Mouse (Mus musculus) forebrain, embryonic 15.5 days (tissue): ENCODE data around the gene Hist1h3g. TPM values are rescaled to one million over a fixed set of nuclear protein-coding genes. Genes with fewer than 3 reads are reported as not detected.
"Not testable (repeated sequence)": the region's sequence is repeated elsewhere in the genome, so short reads cannot be mapped to it uniquely, and the experiment has no call there.

ENCODE experiments used
- ATAC-seq: fragments of 200-750 bp; cut with Nextera tagmentation; replicated peaks from 2 replicates; pipeline ENCODE4 v1.8.0; 2017; ENCODE audit warnings: mild to moderate bottlenecking, moderate TSS enrichment, moderate library complexity
- H3K27ac ChIP-seq: fragments of 300-500 bp; sonication (generic); replicated peaks from 2 replicates; pipeline ENCODE4 v1.5.1; 2015; ENCODE audit warnings: mild to moderate bottlenecking, inconsistent platforms
- H3K27me3 ChIP-seq: fragments of 300-500 bp; sonication (generic); 2 replicates; pipeline ENCODE4 v1.6.1; 2015; ENCODE audit warnings: inconsistent platforms
- H3K36me3 ChIP-seq: fragments of 300-500 bp; sonication (generic); 2 replicates; pipeline ENCODE4 v1.6.1; 2015; ENCODE audit warnings: mild to moderate bottlenecking, inconsistent platforms
- H3K4me1 ChIP-seq: fragments of 300-500 bp; sonication (generic); 2 replicates; pipeline ENCODE4 v1.6.1; 2015; ENCODE audit warnings: inconsistent platforms
- H3K4me2 ChIP-seq: fragments of 300-500 bp; sonication (generic); replicated peaks from 2 replicates; pipeline ENCODE4 v1.6.1; 2015; ENCODE audit warnings: mild to moderate bottlenecking, inconsistent platforms
- H3K4me3 ChIP-seq: fragments of 300-500 bp; sonication (generic); 2 replicates; pipeline ENCODE4 v1.5.1; 2015; ENCODE audit warnings: mild to moderate bottlenecking, inconsistent platforms
- H3K9ac ChIP-seq: fragments of 300-500 bp; sonication (generic); replicated peaks from 2 replicates; pipeline ENCODE4 v1.6.1; 2015; ENCODE audit warnings: mild to moderate bottlenecking, inconsistent platforms
- H3K9me3 ChIP-seq: fragments of 300-500 bp; sonication (generic); 2 replicates; pipeline ENCODE4 v1.6.1; 2016; ENCODE audit warnings: inconsistent platforms
- WGBS: fragments of 180-500 bp; shearing (Covaris S2); methylation state at CpG from one replicate; pipeline ENCODE4 v1.1.7; 2015; ENCODE audit warnings: mixed read lengths; 5-methylcytosine and 5-hydroxymethylcytosine counted together
- polyA plus RNA-seq: library from polyadenylated mRNA; unstranded; fragments of >200 nt; fragmentation: Nextera tagmentation; extraction: Ambion mirVana; gene quantifications from 2 replicates; pipeline ENCODE4 v1.2.1, GENCODE M21; 2015

Hist1h3g gene
- 2.7 and 3.4 TPM in 2 replicates for polyA plus RNA-seq

DNA sequence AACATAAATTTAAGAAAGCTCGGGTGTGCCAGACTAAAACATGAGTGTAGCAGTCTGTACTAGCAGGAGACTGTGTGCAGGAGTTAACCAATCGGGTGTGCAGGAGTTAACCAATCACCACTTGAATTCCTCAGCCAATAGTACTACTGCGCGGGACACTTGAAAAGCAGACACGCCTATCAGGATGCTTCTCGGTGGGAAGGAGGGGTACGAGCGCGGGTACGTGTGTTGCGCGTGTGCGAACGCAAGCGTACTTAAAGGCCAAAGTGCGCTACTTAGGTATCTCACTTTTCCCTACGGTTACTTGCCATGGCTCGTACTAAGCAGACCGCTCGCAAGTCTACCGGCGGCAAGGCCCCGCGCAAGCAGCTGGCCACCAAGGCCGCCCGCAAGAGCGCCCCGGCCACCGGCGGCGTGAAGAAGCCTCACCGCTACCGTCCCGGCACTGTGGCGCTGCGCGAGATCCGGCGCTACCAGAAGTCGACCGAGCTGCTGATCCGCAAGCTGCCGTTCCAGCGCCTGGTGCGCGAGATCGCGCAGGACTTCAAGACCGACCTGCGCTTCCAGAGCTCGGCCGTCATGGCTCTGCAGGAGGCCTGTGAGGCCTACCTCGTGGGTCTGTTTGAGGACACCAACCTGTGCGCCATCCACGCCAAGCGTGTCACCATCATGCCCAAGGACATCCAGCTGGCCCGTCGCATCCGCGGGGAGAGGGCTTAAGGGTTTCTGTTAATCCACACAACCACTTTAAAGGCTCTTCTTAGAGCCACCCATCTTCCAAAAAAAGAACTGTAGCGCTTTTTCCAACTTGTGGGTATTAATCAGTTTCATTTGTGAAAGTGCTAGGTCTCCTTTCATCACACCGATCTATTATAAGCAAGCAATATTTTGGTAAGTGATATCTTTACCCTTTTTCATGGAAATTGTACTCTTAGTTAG, at the start of gene Hist1h3g:
Hist1h3g (plus strand) TSS at position 286 of the 939 bp plus-strand sequence.
- WGBS, result under 1% methylated on average over 49 of the region's 62 CpGs
- peak within 1 kb of the TSS; percentile 99 for H3K27ac ChIP-seq
- H3K9me3 ChIP-seq, result not testable (repeated sequence)

GRCm38 (mm10) chr13:23488400-23489322, 46.6 kb upstream of the Hist1h3g start, which contains the start of gene Btn2a2:
TSS of gene Btn2a2 (minus strand) at chr13:23488857.
- Histone ChIP-seq H3K27me3 (no peaks in the 10 kb centered on the region), H3K9me3 (no peaks in the 10 kb centered on the region), H3K4me1 (peaks cover 6% of the 10 kb centered on the region), H3K9ac (peak within 1 kb of the TSS; percentile 40; the same call in 1 of the 2 replicates), H3K4me2 (peak within 1 kb of the TSS; percentile 63), H3K4me3 (peak within 1 kb of the TSS; percentile 38), H3K27ac (no peak within 1 kb of the TSS), H3K36me3 (no peaks in the 10 kb centered on the region)
- 9% methylated on average over 14 of the region's 14 CpGs for WGBS
- peak; percentile 99 for ATAC-seq

More for the DNA sequence above, at the start of gene Hist1h3g:
- Histone ChIP-seq H3K9ac (peak within 1 kb of the TSS; percentile 46), H3K4me3 (peak within 1 kb of the TSS; percentile 58), H3K4me2 (peak within 1 kb of the TSS; percentile 82), H3K4me1 (peaks cover 47% of the 10 kb centered on the region)
- ATAC-seq, result peak; percentile 92
- H3K36me3 ChIP-seq, H3K27me3 ChIP-seq: not testable (repeated sequence)

DNA sequence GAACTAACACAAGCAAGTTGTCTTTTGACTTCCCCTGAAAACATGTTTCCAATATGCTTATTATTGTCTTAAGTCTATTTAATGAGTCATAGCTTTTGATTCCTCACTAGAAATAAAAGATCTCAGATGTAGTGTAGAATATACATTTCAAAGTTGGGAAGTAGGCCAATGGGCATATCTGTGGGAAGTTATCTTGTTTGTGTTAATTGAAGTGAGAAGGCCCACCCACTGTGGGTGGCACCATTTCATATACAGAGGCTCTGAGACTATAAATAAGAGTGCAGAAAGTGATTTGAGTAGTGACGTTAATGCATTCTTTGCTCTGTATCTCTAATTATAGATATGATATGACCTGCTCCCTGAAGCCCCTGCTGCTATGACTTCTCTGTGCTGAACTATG, 44.4 kb upstream of the Hist1h3g start:
- ATAC-seq, result no peak
- H3K9ac ChIP-seq, result no peak overlapping the region
- H3K36me3 ChIP-seq, result no peaks in the 10 kb centered on the region
- H3K27ac ChIP-seq, result no peak overlapping the region
- WGBS, result 38% methylated on average over 1 of the region's 1 CpGs
- H3K9me3 ChIP-seq, result no peaks in the 10 kb centered on the region
- H3K4me1 ChIP-seq, result peaks cover 6% of the 10 kb centered on the region
- H3K4me3 ChIP-seq, result no peak overlapping the region
- no peaks in the 10 kb centered on the region for H3K27me3 ChIP-seq
- no peak overlapping the region for H3K4me2 ChIP-seq

DNA sequence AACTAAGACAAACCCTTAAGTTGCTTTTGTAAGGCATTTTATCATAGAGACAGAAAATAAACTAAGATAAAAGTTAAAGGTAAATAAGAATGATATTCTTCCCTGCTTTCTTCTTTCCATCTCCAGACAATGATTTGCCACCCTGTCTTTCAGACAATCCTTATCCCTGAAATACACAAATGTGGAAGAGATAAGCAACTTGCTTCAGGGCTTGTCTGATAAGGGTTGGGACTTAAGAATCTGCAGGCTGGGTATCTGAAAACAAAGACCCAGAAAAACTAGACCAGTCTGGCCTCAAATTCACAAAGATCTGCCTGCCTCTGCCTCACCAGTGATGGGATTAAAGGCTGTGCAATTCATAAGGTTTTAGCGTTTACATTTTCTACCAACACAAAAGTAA, 44.0 kb upstream of the Hist1h3g start:
- Histone ChIP-seq H3K9ac (no peak overlapping the region), H3K4me2 (no peak overlapping the region), H3K4me1 (peaks cover 6% of the 10 kb centered on the region), H3K36me3 (no peaks in the 10 kb centered on the region), H3K9me3 (no peaks in the 10 kb centered on the region), H3K27me3 (no peaks in the 10 kb centered on the region), H3K4me3 (no peak overlapping the region), H3K27ac (no peak overlapping the region)
- no peak for ATAC-seq
- 13% methylated on average over 1 of the region's 1 CpGs for WGBS

DNA sequence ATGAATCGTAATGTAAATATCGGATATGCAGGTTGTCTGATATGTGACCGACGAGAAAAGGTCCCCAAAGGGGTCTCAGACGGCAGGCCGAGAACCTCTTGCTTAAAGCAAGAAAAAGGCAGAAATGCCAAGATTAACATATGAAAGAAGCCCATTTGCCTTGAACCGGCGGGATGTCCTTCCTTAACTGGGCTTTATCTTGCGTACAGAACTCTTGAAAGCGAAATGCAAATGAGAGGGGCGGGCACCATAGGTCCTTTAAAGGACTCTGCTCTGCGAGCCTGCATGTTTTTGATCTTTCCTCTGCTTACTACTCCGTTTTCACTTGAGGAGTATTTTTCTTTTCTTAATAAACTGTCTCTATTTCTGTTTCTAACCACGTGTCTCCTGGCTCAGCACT, 43.2 kb upstream of the Hist1h3g start:
- no peak for ATAC-seq
- Histone ChIP-seq H3K4me3 (peak overlapping the region; percentile 28), H3K27me3 (no peaks in the 10 kb centered on the region), H3K4me1 (peaks cover 6% of the 10 kb centered on the region), H3K36me3 (no peaks in the 10 kb centered on the region), H3K4me2 (peak overlapping the region; percentile 38), H3K27ac (no peak overlapping the region), H3K9me3 (no peaks in the 10 kb centered on the region), H3K9ac (0 out of 2 replicates have a peak overlapping the region, but pooled peaks have one; percentile 29)
- WGBS, result 2% methylated on average over 14 of the region's 14 CpGs

- H3K27me3 ChIP-seq, result no peaks in the 10 kb centered on the region
- ATAC-seq, result no peak
- H3K4me2 ChIP-seq, result no peak overlapping the region
- H3K9ac ChIP-seq, result no peak overlapping the region
- no peaks in the 10 kb centered on the region for H3K36me3 ChIP-seq
- WGBS, result 74% methylated on average over 6 of the region's 6 CpGs
- H3K4me3 ChIP-seq, result no peak overlapping the region
- no peaks in the 10 kb centered on the region for H3K9me3 ChIP-seq
- no peak overlapping the region for H3K27ac ChIP-seq
- H3K4me1 ChIP-seq, result peaks cover 11% of the 10 kb centered on the region
Observed at GRCm38 (mm10) chr13:23495526-23495925, 39.7 kb upstream of the Hist1h3g start.

GRCm38 (mm10) chr13:23497656-23498321, 37.4 kb upstream of the Hist1h3g start:
- Histone ChIP-seq H3K36me3 (no peaks in the 10 kb centered on the region), H3K4me1 (peaks cover 4% of the 10 kb centered on the region; the same call in 1 of the 2 replicates), H3K9me3 (no peaks in the 10 kb centered on the region), H3K4me3 (peak overlapping the region; percentile 22), H3K27me3 (no peaks in the 10 kb centered on the region), H3K27ac (no peak overlapping the region), H3K4me2 (peak overlapping the region; percentile 31), H3K9ac (no peak overlapping the region)
- 6% methylated on average over 19 of the region's 19 CpGs for WGBS
- no peak for ATAC-seq

GRCm38 (mm10) chr13:23498653-23499052, 36.6 kb upstream of the Hist1h3g start:
- H3K27ac ChIP-seq, result no peak overlapping the region
- no peaks in the 10 kb centered on the region for H3K27me3 ChIP-seq
- no peak overlapping the region for H3K9ac ChIP-seq
- peak overlapping the region; percentile 22; the same call in 1 of the 2 replicates for H3K4me3 ChIP-seq
- H3K4me1 ChIP-seq, result peaks cover 4% of the 10 kb centered on the region; the same call in 1 of the 2 replicates
- no peaks in the 10 kb centered on the region for H3K9me3 ChIP-seq
- peak overlapping the region; percentile 31 for H3K4me2 ChIP-seq
- H3K36me3 ChIP-seq, result no peaks in the 10 kb centered on the region
- ATAC-seq, result no peak
- WGBS, result 3% methylated on average over 10 of the region's 10 CpGs

DNA sequence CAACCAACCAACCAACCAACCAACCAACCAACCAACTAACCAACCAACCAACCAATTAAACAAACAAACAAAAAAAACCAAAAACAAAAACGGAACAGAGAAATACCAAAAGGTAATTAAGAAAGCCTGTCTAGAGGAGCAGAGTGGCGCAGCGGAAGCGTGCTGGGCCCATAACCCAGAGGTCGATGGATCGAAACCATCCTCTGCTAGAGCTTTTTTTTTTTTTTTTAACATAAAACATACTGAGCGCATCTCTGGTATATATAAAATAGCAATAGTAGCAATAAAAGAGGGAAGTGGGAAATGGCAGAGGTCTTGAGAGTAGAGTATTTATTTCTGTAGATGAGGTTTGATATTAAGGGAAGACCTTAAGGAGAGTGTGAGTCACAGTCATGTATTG, 35.3 kb upstream of the Hist1h3g start:
- Histone ChIP-seq H3K4me2 (no peak overlapping the region), H3K4me3 (no peak overlapping the region), H3K9me3 (no peaks in the 10 kb centered on the region), H3K4me1 (peaks cover 4% of the 10 kb centered on the region; the same call in 1 of the 2 replicates), H3K9ac (no peak overlapping the region), H3K27me3 (no peaks in the 10 kb centered on the region), H3K36me3 (no peaks in the 10 kb centered on the region), H3K27ac (no peak overlapping the region)
- 13% methylated on average over 7 of the region's 7 CpGs for WGBS
- no peak for ATAC-seq

GRCm38 (mm10) chr13:23500424-23501200, 34.6 kb upstream of the Hist1h3g start:
- Histone ChIP-seq H3K4me2 (no peak overlapping the region), H3K27ac (no peak overlapping the region), H3K4me1 (peaks cover 4% of the 10 kb centered on the region; the same call in 1 of the 2 replicates), H3K27me3 (no peaks in the 10 kb centered on the region), H3K9me3 (no peaks in the 10 kb centered on the region), H3K4me3 (no peak overlapping the region), H3K36me3 (no peaks in the 10 kb centered on the region), H3K9ac (no peak overlapping the region)
- ATAC-seq, result 0 out of 2 replicates have a peak, but pooled peaks have one; percentile 6
- WGBS, result 2% methylated on average over 17 of the region's 17 CpGs

GRCm38 (mm10) chr13:23501511-23501910, 33.7 kb upstream of the Hist1h3g start:
- no peaks in the 10 kb centered on the region for H3K27me3 ChIP-seq
- 22% methylated on average over 5 of the region's 5 CpGs for WGBS

More at GRCm38 (mm10) chr13:23501511-23501910, 33.7 kb upstream of the Hist1h3g start:
- H3K9me3 ChIP-seq, result no peaks in the 10 kb centered on the region
- no peak overlapping the region for H3K9ac ChIP-seq
- H3K4me1 ChIP-seq, result peaks cover 8% of the 10 kb centered on the region
- H3K4me3 ChIP-seq, result no peak overlapping the region
- no peak overlapping the region for H3K27ac ChIP-seq
- ATAC-seq, result no peak
- H3K4me2 ChIP-seq, result no peak overlapping the region
- H3K36me3 ChIP-seq, result no peaks in the 10 kb centered on the region
